21 mouse cellular contexts compared by ENCODE assay signal in the genomic region with DNA sequence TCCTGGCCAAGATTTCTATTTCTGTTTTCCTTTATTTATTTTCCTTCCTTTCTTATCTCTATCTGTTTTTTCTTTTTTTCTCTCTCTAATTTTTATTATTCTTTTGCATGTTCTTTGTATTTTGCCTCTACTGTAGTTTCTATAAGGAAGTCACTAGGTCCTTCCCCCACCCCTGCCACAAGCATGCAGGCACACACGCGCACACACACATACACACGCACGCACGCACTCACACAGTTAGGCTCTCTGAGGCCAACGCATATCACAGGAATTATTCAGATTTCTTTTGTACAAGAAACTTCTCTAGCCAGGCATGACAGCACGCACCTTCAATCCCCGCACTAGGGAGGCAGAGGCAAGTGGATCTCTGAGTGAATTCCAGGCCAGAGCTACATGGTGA. TPM values are rescaled to one million over a fixed set of nuclear protein-coding genes. Genes with fewer than 3 reads are reported as not detected.
DNase-seq lines count a peak whose midpoint lies in the region; ATAC-seq and TF ChIP-seq lines count a peak whose summit lies in the region.
"Had no signal": no experiment of that assay in that cellular context is flagged by ENCODE, and none has a peak within 500 bp of the region (broad histone marks: within the 10 kb centered on the region; RNA-seq: fewer than 3 reads in every experiment).

No protein-coding gene starts in this region.

- TF ChIP-seq EP300 in heart, adult 2 months (IDR thresholded peaks at IDR 0.05; ENCODE audit: insufficient read depth, low read depth, low read length) = no peak

- no peak for ATAC-seq in neural tube, embryonic 15.5 days (ENCODE audit: low FRiP score)
- ATAC-seq: forebrain, embryonic 13.5 days had no signal

- no peak for TF ChIP-seq POLR2A in thymus, adult 2 months (IDR thresholded peaks at IDR 0.05; ENCODE audit: control insufficient read depth, extremely low read depth, insufficient read depth, low read length, poor library complexity)
- TF ChIP-seq POLR2A in bone marrow, adult 2 months (IDR thresholded peaks at IDR 0.05; ENCODE audit: borderline replicate concordance, control insufficient read depth, low read depth, low read length) = 0 out of 2 replicates have a peak, but pooled peaks have one; percentile 15
- no peak for TF ChIP-seq POLR2A in heart, adult 2 months (IDR thresholded peaks at IDR 0.05; ENCODE audit: insufficient read depth, low read depth, low read length)

- H3K9me3 ChIP-seq in neural tube, embryonic 15.5 days (replicated peaks) = no peaks in the 10 kb centered on the region
- H3K9me3 ChIP-seq: forebrain, embryonic 13.5 days; heart, embryonic 12.5 days; limb, embryonic 10.5 days; lung, embryonic 15.5 days; neural tube, embryonic 13.5 days; stomach, embryonic 15.5 days had no signal

- DNase-seq in thymus, adult 2 months = peak; percentile 24
- DNase-seq in thymus, postnatal 10 days (ENCODE audit: low spot score in 2 of 2) = no peak
- peak; percentile 44 to 63 for DNase-seq in spleen, postnatal 14 days (ENCODE audit: low spot score in 2 of 2)
- DNase-seq in heart, adult 2 months = no peak
- DNase-seq in urinary bladder, postnatal 4 days (ENCODE audit: low spot score in 2 of 2) = no peak
- DNase-seq: cerebellum, postnatal 14 days; gastrocnemius, postnatal 25 days; right cerebral cortex, postnatal 25 days had no signal

- no peak overlapping the region for H3K27ac ChIP-seq in thymus, adult 2 months (ENCODE audit: control insufficient read depth, insufficient read depth, low read length)
- no peak overlapping the region for H3K27ac ChIP-seq in bone marrow, adult 2 months (ENCODE audit: control insufficient read depth, insufficient read depth, low read depth, low read length, poor library complexity)
- H3K27ac ChIP-seq in neural tube, embryonic 15.5 days (replicated peaks) = no peak overlapping the region
- H3K27ac ChIP-seq in heart, adult 2 months = no peak overlapping the region
- H3K27ac ChIP-seq: forebrain, embryonic 13.5 days; hindbrain, embryonic 14.5 days; kidney, postnatal 0 days; left cerebral cortex, adult 2 months; limb, embryonic 10.5 days; lung, embryonic 15.5 days; neural tube, embryonic 13.5 days; stomach, embryonic 15.5 days had no signal

- no peak overlapping the region for H3K4me2 ChIP-seq in neural tube, embryonic 15.5 days
- H3K4me2 ChIP-seq: forebrain, embryonic 13.5 days; heart, embryonic 12.5 days; hindbrain, embryonic 14.5 days; liver, embryonic 11.5 days; lung, embryonic 15.5 days; midbrain, embryonic 11.5 days; neural tube, embryonic 13.5 days; stomach, embryonic 15.5 days had no signal

- no peak overlapping the region for H3K9ac ChIP-seq in neural tube, embryonic 15.5 days (replicated peaks)
- no peak overlapping the region for H3K9ac ChIP-seq in heart, adult 2 months (ENCODE audit: low read depth, low read length)
- H3K9ac ChIP-seq: forebrain, embryonic 13.5 days; heart, embryonic 12.5 days; hindbrain, embryonic 14.5 days; lung, embryonic 15.5 days; neural tube, embryonic 13.5 days; stomach, embryonic 15.5 days had no signal

- intact Hi-C loops in heart, adult 2 months (cut with DNase I) = no loop called here

- peaks cover 46% of the 10 kb centered on the region for H3K4me1 ChIP-seq in thymus, adult 2 months (replicated peaks; ENCODE audit: control insufficient read depth, insufficient read depth, low read length)
- H3K4me1 ChIP-seq in bone marrow, adult 2 months (ENCODE audit: control insufficient read depth, insufficient read depth, low read length) = peaks cover 14% of the 10 kb centered on the region; the same call in 1 of the 2 replicates
- no peaks in the 10 kb centered on the region for H3K4me1 ChIP-seq in neural tube, embryonic 15.5 days
- peaks cover 7% of the 10 kb centered on the region for H3K4me1 ChIP-seq in heart, adult 2 months (ENCODE audit: control insufficient read depth, insufficient read depth, low read length)
- H3K4me1 ChIP-seq: forebrain, embryonic 13.5 days; lung, embryonic 15.5 days; neural tube, embryonic 13.5 days; stomach, embryonic 15.5 days had no signal

- no peaks in the 10 kb centered on the region for H3K36me3 ChIP-seq in thymus, adult 2 months (ENCODE audit: control insufficient read depth, insufficient read depth, low read length)
- H3K36me3 ChIP-seq in neural tube, embryonic 15.5 days = no peaks in the 10 kb centered on the region
- no peaks in the 10 kb centered on the region for H3K36me3 ChIP-seq in heart, adult 2 months (ENCODE audit: control insufficient read depth, insufficient read depth, low read length)
- H3K36me3 ChIP-seq: heart, embryonic 12.5 days; limb, embryonic 10.5 days; lung, embryonic 15.5 days; neural tube, embryonic 13.5 days; stomach, embryonic 15.5 days had no signal

- TF ChIP-seq CTCF in thymus, adult 2 months (IDR thresholded peaks at IDR 0.05; ENCODE audit: borderline replicate concordance, control insufficient read depth, extremely low read depth, insufficient read depth, low read length, poor library complexity) = no peak
- TF ChIP-seq CTCF in bone marrow, adult 2 months (IDR thresholded peaks at IDR 0.05; ENCODE audit: control insufficient read depth, insufficient read depth, low read length) = no peak
- no peak for TF ChIP-seq CTCF in heart, adult 2 months (IDR thresholded peaks at IDR 0.05)

- no peak overlapping the region for H3K4me3 ChIP-seq in thymus, adult 2 months (ENCODE audit: control insufficient read depth, insufficient read depth, low read length)
- no peak overlapping the region for H3K4me3 ChIP-seq in bone marrow, adult 2 months (replicated peaks; ENCODE audit: control insufficient read depth, low read depth, low read length)
- H3K4me3 ChIP-seq in neural tube, embryonic 15.5 days (replicated peaks) = no peak overlapping the region
- no peak overlapping the region for H3K4me3 ChIP-seq in heart, adult 2 months
- H3K4me3 ChIP-seq: forebrain, embryonic 13.5 days; heart, embryonic 12.5 days; left cerebral cortex, adult 2 months; limb, embryonic 10.5 days; lung, embryonic 15.5 days; neural tube, embryonic 13.5 days; stomach, embryonic 15.5 days had no signal

- no peaks in the 10 kb centered on the region for H3K27me3 ChIP-seq in thymus, adult 2 months (ENCODE audit: control insufficient read depth, insufficient read depth, low read length)
- H3K27me3 ChIP-seq in neural tube, embryonic 15.5 days (replicated peaks) = no peaks in the 10 kb centered on the region
- H3K27me3 ChIP-seq in heart, adult 2 months (ENCODE audit: control insufficient read depth, insufficient read depth, low read length) = no peaks in the 10 kb centered on the region
- H3K27me3 ChIP-seq: forebrain, embryonic 13.5 days; heart, embryonic 12.5 days; lung, embryonic 15.5 days; neural tube, embryonic 13.5 days; stomach, embryonic 15.5 days had no signal

- 66% methylated on average over 8 of the region's 8 CpGs for whole genome bisulfite sequencing in thymus, adult 2 months
- 44% methylated on average over 8 of the region's 8 CpGs for whole genome bisulfite sequencing in bone marrow, adult 2 months
- WGBS in neural tube, embryonic 15.5 days = 93% methylated on average over 8 of the region's 8 CpGs
- 88% methylated on average over 8 of the region's 8 CpGs for WGBS in heart, adult 2 months

- no peaks in the 10 kb centered on the region for H3K79me2 ChIP-seq in heart, adult 2 months (replicated peaks; ENCODE audit: control insufficient read depth, insufficient read depth, low read length)

RNA-seq across cellular contexts. Expression of a gene that starts 3.6 kb away (rescaled TPM):
- 106 and 120 TPM in 2 replicates for polyA plus RNA-seq in thymus, adult 2 months (2012; rRNA removed)
- 41.8 and 88.3 TPM in 2 replicates for polyA plus RNA-seq in bone marrow, adult 2 months (2011; ENCODE audit: insufficient read depth, insufficient read length, low replicate concordance, missing spikeins)
- polyA plus RNA-seq in neural tube, embryonic 15.5 days (2015; fragmentation: Nextera tagmentation; extraction: Ambion mirVana) = 16.0 and 18.0 TPM in 2 replicates
- total RNA-seq in heart, adult 2 months (2021) = 1 to 10 TPM; 3.4 to 4.2 TPM
- 3.6 and 4.7 TPM in 2 replicates for polyA plus RNA-seq in heart, adult 2 months (2012; rRNA removed)

RNA-seq across cellular contexts. Expression of a gene that starts 31.9 kb away (rescaled TPM):
- polyA plus RNA-seq in thymus, adult 2 months (2012; rRNA removed) = 71.7 and 79.0 TPM in 2 replicates
- polyA plus RNA-seq in bone marrow, adult 2 months (2011; ENCODE audit: insufficient read depth, insufficient read length, low replicate concordance, missing spikeins) = 5.3 and 8.2 TPM in 2 replicates
- 45.2 and 48.5 TPM in 2 replicates for polyA plus RNA-seq in neural tube, embryonic 15.5 days (2015; fragmentation: Nextera tagmentation; extraction: Ambion mirVana)
- 10 to 100 TPM; 85.9 to 93.3 TPM for total RNA-seq in heart, adult 2 months (2021)
- 106 and 107 TPM in 2 replicates for polyA plus RNA-seq in heart, adult 2 months (2012; rRNA removed)

Comparison
In these comparisons a context has a peak if more than half of its experiments do, and no peak if none do; other contexts are left out.
1. DNase-seq: peak in thymus, adult 2 months (single experiment) and spleen, postnatal 14 days (2 of 2); none in thymus, postnatal 10 days (0 of 2), heart, adult 2 months (0 of 2) and urinary bladder, postnatal 4 days (0 of 2).